Mouse (Mus musculus): ENCODE measurements around the gene Ubl4b. TPM values are rescaled to one million over a fixed set of nuclear protein-coding genes. Genes with fewer than 3 reads are reported as not detected.

The Ubl4b gene
- polyA plus RNA-seq, 2 experiments, result 0.31 TPM; not detected in 1

DNA sequence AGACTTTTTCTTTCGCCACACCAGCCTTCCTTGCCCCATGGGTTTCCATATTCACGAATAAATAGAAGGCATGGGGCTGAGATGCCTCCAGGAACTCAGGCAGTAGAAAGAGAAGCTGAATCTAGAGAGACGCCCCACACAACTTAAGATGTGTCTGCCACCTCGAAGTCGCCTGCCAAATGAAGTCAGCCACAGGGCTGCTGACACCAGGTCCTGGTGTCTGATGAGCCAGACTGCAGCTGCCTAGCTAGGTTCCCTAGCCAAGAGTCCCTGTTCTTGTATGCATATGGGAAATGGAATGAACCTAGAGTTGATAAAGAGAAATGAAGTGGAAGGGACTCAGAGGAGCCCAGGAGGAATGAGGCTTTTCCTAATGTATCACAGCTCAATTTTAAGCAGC, 9.6 kb downstream of the Ubl4b start:
- no peak overlapping the region for H3K9ac ChIP-seq (ENCODE audit: low read depth, low read length, severe bottlenecking)
- no peak for DNase-seq (ENCODE audit: low spot score)
- H3K9me3 ChIP-seq (ENCODE audit: control insufficient read depth, low read length), result no peaks in the 10 kb centered on the region
- TF ChIP-seq POLR2A (IDR thresholded peaks at IDR 0.05; ENCODE audit: borderline replicate concordance, extremely low read depth, insufficient read depth, insufficient read length), result no peak
- no peak overlapping the region for H3K4me2 ChIP-seq (replicated peaks; ENCODE audit: low read depth, low read length, severe bottlenecking)
- H3K4me1 ChIP-seq (ENCODE audit: control insufficient read depth, insufficient read depth, low read length), result peaks cover 22% of the 10 kb centered on the region
- no peaks in the 10 kb centered on the region for H3K36me3 ChIP-seq (ENCODE audit: control insufficient read depth, insufficient read depth, low read length)
- no peak for ATAC-seq (ENCODE audit: low FRiP score, low read depth)
- 26% methylated on average over 5 of the region's 5 CpGs for WGBS
- H3K27ac ChIP-seq (replicated peaks; ENCODE audit: low read depth, low read length), result no peak overlapping the region
- H3K4me3 ChIP-seq (replicated peaks; ENCODE audit: low read length), result no peak overlapping the region
- H3K27me3 ChIP-seq (ENCODE audit: control insufficient read depth, insufficient read depth, low read length), result no peaks in the 10 kb centered on the region

DNA sequence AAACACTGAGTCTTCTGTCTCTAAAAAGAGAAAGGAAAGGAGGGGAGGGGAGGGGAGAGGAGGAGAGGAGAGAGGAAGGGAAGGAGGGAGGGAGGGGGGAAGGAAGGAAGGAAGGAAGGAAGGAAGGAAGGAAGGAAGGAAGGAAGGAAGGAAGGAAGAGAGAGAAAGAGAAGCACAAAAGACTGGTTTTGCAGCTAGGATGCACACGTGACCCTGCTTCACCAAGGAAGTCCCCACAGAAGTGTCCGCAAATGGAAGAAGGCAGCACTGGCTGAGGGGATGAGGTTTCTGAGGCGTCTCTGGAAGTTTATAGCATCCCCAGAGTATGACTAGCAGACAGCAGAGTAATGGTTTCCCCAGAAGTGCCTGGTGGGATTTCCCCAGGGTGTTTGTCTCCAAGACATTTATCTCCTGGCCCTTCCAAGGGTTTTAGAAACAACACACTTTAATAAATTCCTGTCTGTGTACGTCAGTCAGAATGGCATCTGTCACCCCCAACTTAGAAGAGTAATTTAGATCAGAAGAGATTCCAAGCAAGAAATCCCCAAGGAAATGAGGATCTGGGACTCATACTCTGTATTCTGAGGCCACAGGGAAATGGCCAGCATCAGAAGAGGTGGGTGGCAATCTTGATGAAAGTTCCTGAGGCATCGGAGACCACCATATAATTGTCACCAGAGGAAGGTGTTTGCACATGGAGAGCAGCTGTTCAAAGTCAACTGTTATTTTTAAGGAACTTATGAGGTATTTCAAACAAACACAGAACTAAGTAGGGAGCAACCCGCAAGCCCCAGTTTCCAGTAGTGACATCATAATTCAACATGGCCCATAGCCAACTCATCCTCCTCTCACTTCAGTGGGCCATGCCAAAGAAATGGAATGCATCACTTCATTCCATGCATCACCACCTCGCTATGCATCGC, 11.5 kb downstream of the Ubl4b start:
- H3K27ac ChIP-seq (replicated peaks; ENCODE audit: low read depth, low read length), result no peak overlapping the region
- WGBS, result 57% methylated on average over 8 of the region's 8 CpGs
- H3K4me3 ChIP-seq (replicated peaks; ENCODE audit: low read length), result no peak overlapping the region
- no peak overlapping the region for H3K4me2 ChIP-seq (replicated peaks; ENCODE audit: low read depth, low read length, severe bottlenecking)
- no peak overlapping the region for H3K9ac ChIP-seq (ENCODE audit: low read depth, low read length, severe bottlenecking)
- DNase-seq (ENCODE audit: low spot score) (no peak), ATAC-seq (ENCODE audit: low FRiP score, low read depth) (no peak)
- no peaks in the 10 kb centered on the region for H3K9me3 ChIP-seq (ENCODE audit: control insufficient read depth, low read length)
- no peaks in the 10 kb centered on the region for H3K36me3 ChIP-seq (ENCODE audit: control insufficient read depth, insufficient read depth, low read length)
- H3K27me3 ChIP-seq (ENCODE audit: control insufficient read depth, insufficient read depth, low read length), result no peaks in the 10 kb centered on the region
- peaks cover 18% of the 10 kb centered on the region for H3K4me1 ChIP-seq (ENCODE audit: control insufficient read depth, insufficient read depth, low read length)
- TF ChIP-seq POLR2A (IDR thresholded peaks at IDR 0.05; ENCODE audit: borderline replicate concordance, extremely low read depth, insufficient read depth, insufficient read length), result no peak

DNA sequence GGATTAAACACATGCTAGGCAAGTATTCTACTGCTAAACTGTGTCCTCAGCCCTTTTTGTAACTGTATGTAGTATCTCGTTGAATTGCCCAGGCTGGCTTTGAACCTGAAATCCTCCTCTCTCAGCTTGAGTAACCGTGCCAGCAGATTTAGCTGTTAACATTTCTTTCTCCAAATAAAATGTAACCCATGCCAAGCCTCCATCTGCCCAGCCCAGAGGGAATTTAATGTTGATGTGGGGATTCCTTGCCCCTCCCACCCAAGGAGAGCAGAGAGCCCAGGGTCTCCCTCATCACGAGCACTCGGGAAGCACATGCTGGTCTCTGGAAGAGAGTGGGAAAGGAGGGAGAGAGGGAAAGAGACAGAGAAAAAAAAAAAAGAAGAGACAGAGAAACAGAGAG, 12.3 kb downstream of the Ubl4b start:
- no peak overlapping the region for H3K4me3 ChIP-seq (replicated peaks; ENCODE audit: low read length)
- no peaks in the 10 kb centered on the region for H3K9me3 ChIP-seq (ENCODE audit: control insufficient read depth, low read length)
- H3K27ac ChIP-seq (replicated peaks; ENCODE audit: low read depth, low read length), result no peak overlapping the region
- WGBS, result 31% methylated on average over 4 of the region's 4 CpGs
- H3K36me3 ChIP-seq (ENCODE audit: control insufficient read depth, insufficient read depth, low read length), result no peaks in the 10 kb centered on the region
- no peak for TF ChIP-seq POLR2A (IDR thresholded peaks at IDR 0.05; ENCODE audit: borderline replicate concordance, extremely low read depth, insufficient read depth, insufficient read length)
- DNase-seq (ENCODE audit: low spot score), result no peak
- no peak overlapping the region for H3K9ac ChIP-seq (ENCODE audit: low read depth, low read length, severe bottlenecking)
- no peak overlapping the region for H3K4me2 ChIP-seq (replicated peaks; ENCODE audit: low read depth, low read length, severe bottlenecking)
- no peaks in the 10 kb centered on the region for H3K27me3 ChIP-seq (ENCODE audit: control insufficient read depth, insufficient read depth, low read length)
- ATAC-seq (ENCODE audit: low FRiP score, low read depth), result no peak
- H3K4me1 ChIP-seq (ENCODE audit: control insufficient read depth, insufficient read depth, low read length), result peaks cover 21% of the 10 kb centered on the region

DNA sequence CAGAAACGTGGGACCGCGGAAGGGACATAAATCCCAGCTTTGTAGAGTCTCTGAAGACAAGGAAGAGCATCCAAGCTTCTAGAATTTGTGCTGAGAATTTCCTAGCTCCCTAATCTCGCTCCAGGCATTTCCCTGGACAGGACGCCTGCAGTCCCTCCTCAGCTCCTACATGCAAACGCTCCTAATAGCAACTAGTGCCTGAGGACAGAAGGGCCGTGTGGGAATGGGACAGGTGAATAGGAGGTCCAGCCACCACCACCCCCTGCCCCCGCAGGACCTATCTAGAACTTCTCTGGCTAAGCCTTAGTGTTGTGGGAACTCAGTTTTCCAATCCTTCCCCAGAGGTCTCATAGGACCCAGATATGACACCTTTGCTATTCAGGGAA, 17.4 kb downstream of the Ubl4b start:
- DNase-seq (ENCODE audit: low spot score), result no peak
- TF ChIP-seq POLR2A (IDR thresholded peaks at IDR 0.05; ENCODE audit: borderline replicate concordance, extremely low read depth, insufficient read depth, insufficient read length), result no peak
- Histone ChIP-seq H3K4me1 (ENCODE audit: control insufficient read depth, insufficient read depth, low read length) (peaks cover 14% of the 10 kb centered on the region), H3K36me3 (ENCODE audit: control insufficient read depth, insufficient read depth, low read length) (no peaks in the 10 kb centered on the region), H3K9ac (ENCODE audit: low read depth, low read length, severe bottlenecking) (peak overlapping the region; percentile 46; the same call in 1 of the 2 replicates), H3K27me3 (ENCODE audit: control insufficient read depth, insufficient read depth, low read length) (no peaks in the 10 kb centered on the region), H3K4me3 (replicated peaks; ENCODE audit: low read length) (peak overlapping the region; percentile 15), H3K4me2 (replicated peaks; ENCODE audit: low read depth, low read length, severe bottlenecking) (peak overlapping the region; percentile 48), H3K9me3 (ENCODE audit: control insufficient read depth, low read length) (no peaks in the 10 kb centered on the region), H3K27ac (replicated peaks; ENCODE audit: low read depth, low read length) (no peak overlapping the region)
- no peak for ATAC-seq (ENCODE audit: low FRiP score, low read depth)
- 15% methylated on average over 8 of the region's 8 CpGs for whole genome bisulfite sequencing

DNA sequence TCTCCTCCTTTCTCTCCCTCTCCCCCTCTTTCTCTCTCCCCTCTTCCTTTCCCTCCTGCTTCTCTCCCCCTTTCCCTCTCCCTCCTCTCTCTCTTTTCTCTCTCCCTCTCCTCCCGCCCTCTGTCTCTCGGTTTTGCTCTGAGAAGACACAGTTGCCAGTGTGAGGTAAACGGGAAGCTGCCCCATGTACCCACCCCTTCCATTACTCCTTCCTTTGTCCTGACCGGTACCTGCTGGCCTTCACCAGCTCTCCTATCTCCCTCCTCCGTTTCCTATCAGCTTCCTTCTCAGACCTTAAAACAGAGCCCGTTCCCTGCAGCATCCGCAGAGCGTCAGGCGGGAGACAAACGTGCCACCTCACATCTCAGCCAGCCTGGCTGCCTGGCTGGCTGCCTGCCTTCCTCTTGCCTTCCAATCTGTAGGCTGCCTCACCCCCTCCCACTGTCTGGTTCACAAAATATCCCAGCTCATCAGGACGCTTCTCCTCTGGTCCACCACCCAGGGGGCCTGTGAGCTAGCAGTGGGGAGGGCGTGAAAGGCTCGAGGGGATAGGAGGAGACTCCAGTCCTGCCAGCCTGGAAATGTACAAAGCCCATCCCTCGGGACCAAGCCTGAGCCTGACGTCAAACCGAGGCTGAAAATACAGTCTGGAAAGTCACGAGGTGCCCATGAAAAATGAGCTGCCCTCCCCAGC, 17.9 kb downstream of the Ubl4b start:
- Histone ChIP-seq H3K4me1 (ENCODE audit: control insufficient read depth, insufficient read depth, low read length) (peaks cover 14% of the 10 kb centered on the region), H3K27me3 (ENCODE audit: control insufficient read depth, insufficient read depth, low read length) (no peaks in the 10 kb centered on the region), H3K9ac (ENCODE audit: low read depth, low read length, severe bottlenecking) (peak overlapping the region; percentile 46), H3K27ac (replicated peaks; ENCODE audit: low read depth, low read length) (no peak overlapping the region), H3K36me3 (ENCODE audit: control insufficient read depth, insufficient read depth, low read length) (no peaks in the 10 kb centered on the region), H3K9me3 (ENCODE audit: control insufficient read depth, low read length) (no peaks in the 10 kb centered on the region), H3K4me2 (replicated peaks; ENCODE audit: low read depth, low read length, severe bottlenecking) (peak overlapping the region; percentile 48), H3K4me3 (replicated peaks; ENCODE audit: low read length) (peak overlapping the region; percentile 15)
- ATAC-seq (ENCODE audit: low FRiP score, low read depth) (no peak; the same call in 1 of the 2 replicates), DNase-seq (ENCODE audit: low spot score) (no peak)
- WGBS, result 5% methylated on average over 17 of the region's 17 CpGs
- no peak for TF ChIP-seq POLR2A (IDR thresholded peaks at IDR 0.05; ENCODE audit: borderline replicate concordance, extremely low read depth, insufficient read depth, insufficient read length)

All from limb, embryonic 14.5 days (tissue).